Mouse (Mus musculus): Measurements from ENCODE around the gene Syvn1.

Syvn1 gene

DNA sequence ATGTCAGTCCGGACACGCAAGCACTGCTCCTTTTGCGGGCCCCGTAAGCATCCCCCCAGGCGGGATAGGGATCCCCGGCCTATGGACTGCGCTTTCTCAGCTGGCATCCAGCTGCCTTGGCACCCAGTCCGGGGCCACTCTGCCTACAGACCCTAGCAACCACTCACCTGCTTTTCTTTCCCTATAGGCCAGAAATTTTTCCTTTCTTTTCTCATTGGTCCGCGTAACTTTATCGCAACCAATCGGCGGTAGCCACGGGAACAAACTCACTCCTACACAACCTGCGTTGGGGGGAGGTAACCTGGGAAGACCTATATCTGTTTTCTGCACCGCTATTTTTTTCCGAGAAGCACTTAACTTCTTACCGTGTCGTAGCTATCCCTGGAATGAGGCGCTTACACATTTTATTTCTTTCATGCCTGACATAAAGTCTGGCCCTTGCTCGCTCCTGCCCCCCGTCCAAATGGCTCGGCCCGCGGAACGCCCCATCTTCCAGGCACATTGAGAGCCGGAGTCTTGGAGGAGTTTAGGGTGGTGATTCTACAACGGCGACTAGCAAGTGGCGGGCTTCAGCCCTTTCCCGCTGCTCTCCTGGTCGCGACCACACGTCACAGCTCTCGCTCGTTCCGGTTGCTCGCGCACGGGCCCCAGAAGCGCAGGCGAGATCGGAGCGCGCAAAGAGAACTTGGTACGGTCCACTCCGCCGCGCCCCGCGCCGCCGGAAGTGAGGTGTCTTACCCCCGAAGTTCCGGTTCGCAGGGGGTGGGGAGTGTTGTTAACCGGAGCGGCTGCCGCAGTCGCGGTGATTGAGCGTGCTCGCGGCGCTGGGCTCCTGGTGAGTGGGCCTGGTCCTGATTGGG lies at the start of gene Syvn1:
Syvn1 (plus strand) TSS at position 283 of the 860 bp plus-strand sequence.
- DNase-seq = peak; percentile 89 to 91

GRCm38 (mm10) chr19:5998180-5998579 lies 48.2 kb upstream of the Syvn1 start:
- no peak for DNase-seq

GRCm38 (mm10) chr19:5999969-6000368 lies 46.4 kb upstream of the Syvn1 start:
- DNase-seq = no peak

GRCm38 (mm10) chr19:6005541-6005940 lies 40.8 kb upstream of the Syvn1 start:
- DNase-seq = no peak

- DNase-seq = no peak
These were observed 39.4 kb upstream of the Syvn1 start for GRCm38 (mm10) chr19:6007013-6007412.

DNA sequence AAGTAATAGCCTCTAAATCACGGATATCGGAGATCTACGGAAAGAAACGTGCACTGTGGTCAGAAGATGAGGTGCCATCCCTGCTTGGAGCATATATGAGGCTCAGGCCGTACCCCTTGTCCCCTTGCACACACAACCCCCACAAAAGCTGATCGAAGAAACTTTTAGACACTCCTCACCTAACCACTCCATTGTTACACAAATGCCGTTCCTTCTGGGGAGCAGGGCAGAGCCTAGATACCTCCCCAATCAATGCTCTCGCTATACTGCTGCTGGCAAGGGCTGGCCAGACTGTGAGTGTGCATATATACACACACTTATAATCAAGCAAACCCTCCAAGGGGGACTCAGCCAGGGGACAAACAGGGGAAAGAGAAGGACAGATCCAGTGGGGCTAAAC lies 37.2 kb upstream of the Syvn1 start:
- no peak for DNase-seq

GRCm38 (mm10) chr19:6013691-6014090 lies 32.7 kb upstream of the Syvn1 start:
- no peak for DNase-seq

- peak; percentile 42 to 49 for DNase-seq
These were observed 31.3 kb upstream of the Syvn1 start for GRCm38 (mm10) chr19:6014991-6015510.

DNA sequence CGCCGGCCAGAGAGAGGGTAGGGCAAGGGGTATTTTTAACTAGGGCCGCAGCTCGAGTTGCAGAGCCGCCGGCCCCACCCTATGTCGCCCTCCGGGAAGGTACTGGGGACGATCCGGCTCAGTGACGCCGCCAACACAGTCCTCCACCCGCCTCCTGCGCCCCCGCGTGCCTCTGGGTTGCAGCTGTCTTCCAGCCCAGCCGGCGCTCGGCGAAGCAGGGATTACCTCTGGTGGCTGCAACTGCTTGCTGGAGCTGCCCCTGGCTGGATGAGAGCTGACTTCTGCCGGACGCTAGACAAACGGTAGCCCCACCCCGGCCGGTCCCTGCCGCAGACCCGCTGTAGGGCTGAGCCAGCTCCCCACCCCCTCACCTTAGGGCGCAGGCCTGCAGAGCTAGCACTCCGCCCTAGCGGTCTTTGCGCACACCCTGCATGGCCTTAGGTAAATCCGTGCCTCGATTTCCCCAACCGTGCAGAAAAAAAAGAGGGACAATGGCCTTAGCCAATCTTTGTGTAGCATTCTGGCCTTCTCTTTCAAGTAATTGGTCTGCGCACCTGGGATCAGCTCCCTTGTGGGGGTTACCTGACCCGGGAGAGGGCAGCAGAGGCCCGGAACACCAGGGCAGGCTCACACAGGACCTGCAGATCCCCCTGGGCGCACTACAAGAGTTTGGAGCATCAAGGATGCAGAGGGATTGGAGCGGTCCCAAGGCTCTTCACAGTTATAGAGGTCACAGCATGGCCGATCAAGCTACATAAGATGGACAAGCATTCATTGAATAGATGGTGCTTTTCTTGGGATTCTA lies 30.7 kb upstream of the Syvn1 start, which contains the start of gene Capn1:
Capn1 (minus strand) TSS at position 387 of the 805 bp plus-strand sequence.
- DNase-seq = peak; percentile 58 to 63

- DNase-seq = no peak
These were observed 29.8 kb upstream of the Syvn1 start for GRCm38 (mm10) chr19:6016532-6016931.

DNA sequence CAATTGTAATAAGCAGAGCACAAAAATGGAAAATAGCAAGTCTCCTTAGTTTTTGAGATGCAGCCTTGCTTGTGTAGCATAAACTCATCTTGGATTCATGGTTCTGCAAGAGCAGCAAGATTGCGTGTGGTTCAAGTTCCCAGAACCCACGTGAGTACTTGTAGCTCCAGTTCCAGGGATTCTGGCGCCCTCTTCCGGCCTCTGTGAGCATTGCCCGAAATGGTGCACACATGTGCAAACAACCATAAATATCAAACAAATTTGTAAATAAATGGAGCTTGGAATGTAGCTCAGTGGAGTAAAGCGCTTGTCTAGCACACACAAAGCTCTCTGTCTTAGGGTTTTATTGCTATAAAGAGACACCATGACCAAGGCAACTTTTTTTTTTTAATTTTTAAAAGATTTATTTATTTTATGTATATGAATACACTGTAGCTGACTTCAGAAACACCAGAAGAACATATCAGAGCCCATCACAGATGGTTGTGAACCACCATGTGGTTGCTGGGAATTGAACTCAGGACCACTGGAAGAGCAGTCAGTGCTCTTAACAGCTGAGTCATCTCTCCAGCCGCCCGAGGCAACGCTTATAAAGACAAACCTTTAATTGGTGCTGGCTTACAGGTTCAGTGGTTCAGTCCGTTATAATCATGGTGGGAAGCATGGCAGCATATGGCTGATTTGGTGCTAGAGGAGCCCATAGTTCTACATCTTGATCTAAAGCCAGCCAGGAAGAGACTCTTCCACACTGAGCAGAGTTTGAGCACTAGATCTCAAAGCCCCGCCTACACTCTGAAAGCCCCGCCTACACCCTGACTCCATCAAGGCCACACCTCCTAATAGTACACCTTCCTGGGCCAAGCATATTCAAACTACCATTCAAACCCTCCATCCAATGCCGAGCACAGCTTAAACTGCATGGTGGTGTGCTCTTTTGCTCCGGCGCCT lies 28.0 kb upstream of the Syvn1 start:
- peak; percentile 89 to 92 for DNase-seq

DNA sequence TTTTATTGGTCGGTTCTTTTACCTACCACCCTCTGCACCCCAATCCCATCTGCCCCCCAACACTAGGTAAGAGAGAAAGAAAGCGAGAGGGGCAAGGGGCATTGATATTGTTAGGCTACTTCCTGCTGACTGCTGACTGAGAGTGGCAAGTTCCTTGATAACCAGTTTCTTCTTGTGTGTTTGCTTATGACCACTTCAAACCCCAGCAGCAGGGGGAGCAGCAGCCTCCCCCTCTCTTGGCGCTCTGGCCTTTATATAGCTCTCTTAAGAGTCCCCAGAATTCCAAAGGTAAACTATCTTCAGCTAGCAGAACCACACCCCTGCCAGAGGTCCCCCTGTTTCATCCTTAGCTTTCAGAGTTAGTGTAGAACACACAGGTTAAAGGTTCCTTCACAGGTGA lies 26.1 kb upstream of the Syvn1 start:
- DNase-seq = no peak

DNA sequence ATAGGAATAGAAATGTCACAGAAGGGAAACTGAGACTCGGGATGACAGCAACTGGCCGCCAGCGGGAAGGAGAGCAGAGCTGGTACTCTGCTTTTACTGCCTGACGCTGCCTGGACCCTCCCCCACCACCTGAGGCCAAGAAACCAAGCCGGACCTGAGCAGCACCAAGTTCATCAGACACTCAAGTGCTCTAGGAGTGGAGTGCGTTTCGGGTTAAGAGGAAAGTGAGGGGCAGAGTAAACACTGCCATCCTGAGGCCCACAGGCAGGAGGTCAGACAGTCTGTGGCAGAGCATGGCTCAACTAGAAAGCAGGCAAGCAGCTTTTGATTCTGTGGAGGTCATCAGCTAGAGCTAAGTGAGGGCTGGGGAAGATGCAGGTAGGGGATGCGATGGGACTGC lies 23.3 kb upstream of the Syvn1 start:
- DNase-seq = no peak

- DNase-seq = no peak
These were observed 22.4 kb upstream of the Syvn1 start for GRCm38 (mm10) chr19:6023930-6024329.

DNA sequence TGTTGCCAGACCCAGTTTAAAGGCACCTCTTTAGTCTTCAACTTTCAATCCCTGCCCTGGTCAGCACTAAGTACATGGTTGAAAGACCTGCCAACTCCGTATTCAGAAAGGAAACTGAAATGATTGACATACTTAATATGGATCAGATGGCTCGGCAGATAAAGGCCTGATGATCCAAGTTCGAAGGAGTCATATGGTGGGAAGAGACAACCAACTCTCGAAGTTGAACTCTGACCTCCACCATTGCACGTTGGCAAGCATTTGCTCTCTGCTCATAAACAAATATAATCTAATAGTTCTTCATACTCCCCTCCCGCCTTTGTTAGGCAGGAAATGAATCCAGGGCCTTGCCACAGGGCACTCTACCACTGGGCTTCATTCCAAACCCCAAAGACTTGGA lies 17.4 kb upstream of the Syvn1 start:
- DNase-seq = no peak

- DNase-seq = no peak
These were observed 16.9 kb upstream of the Syvn1 start for GRCm38 (mm10) chr19:6029426-6029825.

DNA sequence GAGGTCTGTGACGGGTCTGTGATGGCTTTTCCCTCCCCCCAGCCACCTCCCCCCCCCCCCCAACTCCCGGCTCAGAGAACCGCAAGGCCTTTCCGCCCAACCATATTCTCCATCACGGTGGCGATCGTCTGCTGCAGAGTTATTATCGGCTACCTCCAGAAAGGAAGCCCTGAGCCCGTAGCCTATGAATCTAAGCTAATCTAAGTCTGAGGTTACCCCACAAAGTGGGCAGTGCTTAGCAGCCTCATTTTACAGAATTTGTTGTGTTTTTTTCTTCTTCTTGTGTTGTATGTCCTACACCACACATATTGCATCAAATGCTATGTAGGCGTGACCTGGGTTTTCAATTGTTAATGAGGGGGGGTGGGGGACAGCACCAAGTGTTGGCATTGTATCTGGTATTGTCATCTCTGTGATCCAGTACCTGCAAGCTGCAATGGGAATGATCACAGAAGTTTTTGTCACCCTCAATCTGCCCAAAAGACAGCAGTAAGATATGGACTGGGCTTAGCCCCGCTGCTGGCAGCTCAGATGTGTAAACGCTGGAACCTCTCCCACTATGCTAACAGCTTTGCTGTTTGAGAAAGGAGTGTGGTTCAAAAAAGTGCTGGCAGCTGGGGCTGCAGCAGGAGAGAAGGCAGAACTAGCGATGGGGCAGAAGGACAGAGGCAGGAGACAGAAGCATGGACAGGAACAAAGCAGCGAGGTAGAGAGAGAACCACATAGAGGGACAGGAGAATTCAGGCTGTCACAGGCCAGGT lies 15.7 kb upstream of the Syvn1 start:
- no peak for DNase-seq

DNA sequence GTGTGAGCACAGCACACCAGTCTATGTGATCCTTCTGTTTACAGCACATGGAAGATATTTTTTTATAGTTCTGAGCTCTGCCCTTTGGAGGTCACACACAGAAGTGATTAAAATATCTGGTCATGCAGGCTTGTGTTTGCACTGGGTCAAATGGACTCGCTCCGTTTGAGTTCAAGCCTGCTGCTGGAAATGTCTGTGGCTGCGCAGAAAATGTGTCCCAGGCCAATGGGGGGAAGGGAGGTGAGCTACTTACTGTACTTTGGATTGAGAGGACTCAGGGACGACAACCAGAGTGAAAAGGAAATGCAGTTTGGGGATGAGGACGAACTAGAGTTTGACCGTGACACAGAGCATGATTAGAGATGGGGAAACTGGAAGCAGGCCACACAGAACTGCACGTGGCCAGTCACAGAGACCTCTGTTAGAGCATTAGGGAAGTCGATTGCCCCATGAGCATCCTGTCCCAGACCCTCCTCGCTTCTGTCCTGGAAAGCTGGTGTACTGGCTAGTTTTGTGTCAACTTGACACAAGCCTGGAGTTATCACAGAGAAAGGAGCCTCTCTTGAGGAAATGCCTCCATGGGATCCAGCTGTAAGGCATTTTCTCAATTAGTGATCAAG lies 10.3 kb upstream of the Syvn1 start:
- DNase-seq = no peak

GRCm38 (mm10) chr19:6037695-6038094 lies 8.7 kb upstream of the Syvn1 start:
- no peak for DNase-seq

- no peak for DNase-seq
These were observed 8.1 kb upstream of the Syvn1 start for GRCm38 (mm10) chr19:6038326-6038725.

DNA sequence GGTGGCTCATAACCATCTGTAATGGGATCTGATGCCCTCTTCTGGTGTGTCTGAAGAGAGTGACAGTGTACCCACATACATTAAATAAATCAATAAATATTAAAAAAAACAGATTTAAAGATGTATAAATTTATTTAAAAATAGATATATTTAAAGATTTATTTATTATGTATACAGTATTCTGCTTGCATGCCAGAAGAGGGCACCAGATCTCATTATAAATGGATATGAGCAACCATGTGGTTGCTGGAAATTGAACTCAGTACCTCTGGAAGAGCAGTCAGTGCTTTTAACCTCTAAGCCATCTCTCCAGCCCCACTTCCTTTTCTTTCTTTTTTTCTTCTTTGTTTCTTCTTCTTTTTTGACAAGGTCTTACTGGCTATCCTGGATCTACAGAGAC lies 6.4 kb upstream of the Syvn1 start:
- no peak for DNase-seq
